Mouse (Mus musculus) small intestine, adult 2 months (tissue): ENCODE results near the gene Hnrnpab. TPM values are rescaled to one million over a fixed set of nuclear protein-coding genes. Genes with fewer than 3 reads are reported as not detected.

Source experiments
- H3K27ac ChIP-seq: fragments of 200-500 bp; 2 replicates; pipeline ENCODE4 v1.5.1; 2012; ENCODE audit warnings: low read depth, low read length, control low read depth, inconsistent platforms; ENCODE audit not compliant: insufficient read depth
- H3K27me3 ChIP-seq: fragments of 200-500 bp; 2 replicates; pipeline ENCODE4 v1.6.1; 2012; ENCODE audit warnings: mild to moderate bottlenecking, moderate library complexity, low read length, inconsistent platforms; ENCODE audit not compliant: control insufficient read depth, insufficient read depth
- H3K36me3 ChIP-seq: fragments of 200-500 bp; 2 replicates; pipeline ENCODE4 v1.6.1; 2012; ENCODE audit warnings: mild to moderate bottlenecking, low read length, control low read depth, inconsistent platforms; ENCODE audit not compliant: control insufficient read depth, insufficient read depth
- H3K4me1 ChIP-seq: fragments of 200-500 bp; 2 replicates; pipeline ENCODE4 v1.6.1; 2012; ENCODE audit warnings: low read length, inconsistent platforms, mixed read lengths; ENCODE audit not compliant: control insufficient read depth, insufficient read depth, insufficient read length
- H3K4me3 ChIP-seq: fragments of 200-500 bp; 2 replicates; pipeline ENCODE4 v1.5.1; 2012; ENCODE audit warnings: low read depth, mild to moderate bottlenecking, control low read depth, inconsistent platforms, low read length, moderate library complexity
- CTCF ChIP-seq: fragments of 200-500 bp; IDR thresholded peaks from 2 replicates; pipeline ENCODE4 v1.5.1; 2012; ENCODE audit warnings: low read depth, mild to moderate bottlenecking, control low read depth, inconsistent platforms, low read length, moderate library complexity, mixed read lengths; ENCODE audit not compliant: insufficient replicate concordance, insufficient read length; ENCODE audit errors: extremely low read depth
- POLR2A ChIP-seq: fragments of 200-500 bp; IDR thresholded peaks from 2 replicates; pipeline ENCODE4 v1.6.1; 2012; ENCODE audit warnings: low read depth, mild to moderate bottlenecking, control low read depth, inconsistent platforms, low read length, moderate library complexity
- WGBS: fragments of 180-500 bp; shearing (Covaris S2); methylation state at CpG from one replicate; pipeline ENCODE4 v1.1.7; 2018; 5-methylcytosine and 5-hydroxymethylcytosine counted together
- polyA plus RNA-seq: library from polyadenylated mRNA; depleted of rRNA; stranded (reverse); fragments of >200 nt; gene quantifications from 2 replicates; pipeline ENCODE4 v1.2.3, GENCODE M21; 2012

Gene Hnrnpab
- polyA plus RNA-seq, 1 experiment = 428 TPM

DNA sequence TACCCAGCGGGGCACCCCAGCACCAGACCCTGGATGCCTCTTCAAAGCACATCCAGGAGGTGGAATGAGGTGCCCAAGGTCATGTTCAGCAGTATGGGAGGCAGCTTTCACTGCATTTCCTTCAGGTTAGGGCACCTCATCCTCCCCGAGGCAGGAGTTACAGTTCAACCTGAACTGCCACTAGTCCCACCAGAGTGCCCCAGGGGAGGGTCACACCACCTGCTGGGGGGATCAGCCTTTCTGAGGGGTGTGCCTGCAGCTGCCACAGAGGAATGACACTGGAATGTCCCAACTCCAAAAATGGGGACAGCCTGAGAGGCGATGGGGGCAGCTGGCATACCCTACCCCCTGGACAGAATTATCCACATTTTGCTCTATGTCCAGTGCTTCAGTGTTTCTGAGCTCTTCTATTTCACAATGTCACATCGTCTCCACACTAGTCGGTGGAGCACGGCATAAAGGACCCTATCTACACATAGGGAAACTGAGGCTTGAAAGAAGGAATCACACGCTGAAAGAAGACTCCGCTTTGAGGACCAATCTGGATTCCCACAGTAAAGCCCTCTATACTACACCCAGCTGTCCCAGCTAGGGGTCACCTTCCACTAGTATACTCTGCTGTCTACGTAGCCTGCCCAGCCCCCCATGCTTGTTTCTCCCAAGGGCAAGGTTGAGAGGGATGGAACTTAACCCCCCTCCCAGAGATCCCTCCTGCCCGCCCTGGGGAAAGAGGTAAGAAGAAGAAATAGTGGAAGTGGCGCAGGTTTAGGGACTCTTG, 42.7 kb upstream of the Hnrnpab start:
- TF ChIP-seq CTCF = no peak
- 0 out of 2 replicates have a peak, but pooled peaks have one; percentile 11 for TF ChIP-seq POLR2A
- Histone ChIP-seq H3K27me3 (no peaks in the 10 kb centered on the region), H3K36me3 (peaks cover 2% of the 10 kb centered on the region; the same call in 1 of the 2 replicates), H3K4me1 (peaks cover 13% of the 10 kb centered on the region), H3K4me3 (peak overlapping the region; percentile 93), H3K27ac (no peak overlapping the region)
- 65% methylated on average over 11 of the region's 11 CpGs for WGBS

DNA sequence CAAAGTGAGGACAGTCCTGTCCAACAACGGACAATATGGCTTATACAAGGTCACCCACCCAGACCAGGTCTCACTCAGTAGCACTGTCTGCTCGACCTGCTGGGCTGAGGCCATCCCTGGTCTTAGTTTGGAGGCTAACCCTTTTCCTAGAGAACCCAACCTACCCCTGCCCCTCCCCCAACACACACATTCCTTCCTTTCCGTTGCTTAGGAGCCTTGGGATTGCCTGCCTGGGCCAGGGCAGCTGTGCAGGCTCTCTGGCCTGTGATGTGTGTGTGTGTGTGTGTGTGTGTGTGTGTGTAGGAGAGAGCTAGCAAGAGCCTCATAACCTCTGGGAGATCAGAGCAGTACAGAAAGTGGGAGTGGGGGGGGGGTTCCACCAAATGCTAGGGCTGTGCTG, 41.9 kb upstream of the Hnrnpab start:
- Histone ChIP-seq H3K36me3 (peaks cover 2% of the 10 kb centered on the region; the same call in 1 of the 2 replicates), H3K4me1 (peaks cover 15% of the 10 kb centered on the region), H3K27ac (no peak overlapping the region), H3K27me3 (no peaks in the 10 kb centered on the region), H3K4me3 (no peak overlapping the region)
- TF ChIP-seq POLR2A (no peak), CTCF (no peak)
- 65% methylated on average over 3 of the region's 3 CpGs for WGBS

DNA sequence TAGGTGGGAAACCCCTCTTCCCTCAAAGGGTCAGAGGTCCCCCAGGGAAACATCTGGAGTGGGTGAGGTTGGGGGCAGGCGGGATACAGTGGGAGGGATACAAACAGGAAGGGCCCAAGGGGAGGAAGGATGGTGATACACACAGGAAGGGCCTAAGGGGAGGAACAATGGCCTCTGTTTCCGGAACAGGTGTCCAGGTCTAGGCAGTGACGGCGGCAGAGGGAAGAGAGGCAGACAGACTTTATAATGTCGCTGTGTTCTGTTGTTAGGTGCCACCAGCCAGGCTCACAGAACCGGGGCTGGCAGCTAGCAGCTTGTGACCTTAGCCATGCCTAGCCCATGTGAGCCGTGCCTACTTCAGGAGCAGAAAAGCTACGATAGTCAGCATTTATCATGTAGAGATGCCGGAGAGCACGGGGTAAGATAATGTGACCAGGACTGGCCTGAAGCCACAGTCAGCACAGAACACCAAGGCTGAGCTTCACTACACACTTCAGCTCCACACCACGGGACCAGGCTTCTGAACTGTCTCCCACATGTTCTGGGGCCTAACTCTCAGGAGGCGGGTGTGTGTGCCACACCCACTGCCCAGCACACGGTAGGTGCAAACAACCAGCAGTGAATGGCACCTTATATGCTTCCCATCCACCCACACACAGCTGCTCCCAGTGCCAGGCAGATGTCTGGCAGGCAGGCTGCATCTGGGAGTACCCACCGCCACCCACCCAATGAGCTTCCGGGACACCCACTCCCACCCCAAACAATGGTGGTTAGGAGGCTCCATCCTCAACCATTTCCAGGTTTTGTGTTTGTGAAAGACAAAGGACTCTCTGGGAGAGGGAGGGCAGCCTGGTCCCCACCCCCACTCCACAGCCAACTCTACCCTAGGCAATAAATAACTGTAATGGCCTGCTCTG, 40.4 kb upstream of the Hnrnpab start:
- H3K36me3 ChIP-seq = peaks cover 2% of the 10 kb centered on the region; the same call in 1 of the 2 replicates
- peak overlapping the region; percentile 42 for H3K27ac ChIP-seq
- H3K27me3 ChIP-seq = no peaks in the 10 kb centered on the region
- TF ChIP-seq POLR2A = no peak
- TF ChIP-seq CTCF = no peak
- H3K4me1 ChIP-seq = peaks cover 20% of the 10 kb centered on the region
- WGBS = 53% methylated on average over 15 of the region's 15 CpGs
- 0 out of 2 replicates have a peak overlapping the region, but pooled peaks have one; percentile 2 for H3K4me3 ChIP-seq

DNA sequence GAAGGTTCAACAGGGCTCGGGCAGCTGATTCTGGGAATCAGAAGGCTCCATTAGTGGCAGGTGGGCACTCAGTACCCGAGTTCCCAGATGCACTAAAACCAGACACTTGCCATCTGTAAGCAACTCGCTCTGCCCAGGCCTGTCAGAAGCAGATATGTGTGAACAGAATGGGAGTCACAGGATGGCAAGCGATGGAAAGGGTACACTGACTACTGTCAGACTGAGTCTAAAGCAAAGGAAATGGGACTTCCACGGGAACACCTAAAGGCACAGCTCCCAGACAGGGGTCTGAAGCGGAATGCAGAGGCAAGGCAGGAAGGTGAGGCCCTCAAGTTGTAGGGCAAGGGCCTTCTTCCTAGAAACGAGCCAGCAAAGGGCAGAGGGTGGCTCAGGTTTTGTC, 39.6 kb upstream of the Hnrnpab start:
- Histone ChIP-seq H3K4me3 (no peak overlapping the region), H3K27ac (0 out of 2 replicates have a peak overlapping the region, but pooled peaks have one; percentile 8), H3K27me3 (no peaks in the 10 kb centered on the region), H3K4me1 (peaks cover 23% of the 10 kb centered on the region), H3K36me3 (peaks cover 2% of the 10 kb centered on the region; the same call in 1 of the 2 replicates)
- TF ChIP-seq POLR2A (no peak), CTCF (no peak)
- 89% methylated on average over 7 of the region's 7 CpGs for WGBS

DNA sequence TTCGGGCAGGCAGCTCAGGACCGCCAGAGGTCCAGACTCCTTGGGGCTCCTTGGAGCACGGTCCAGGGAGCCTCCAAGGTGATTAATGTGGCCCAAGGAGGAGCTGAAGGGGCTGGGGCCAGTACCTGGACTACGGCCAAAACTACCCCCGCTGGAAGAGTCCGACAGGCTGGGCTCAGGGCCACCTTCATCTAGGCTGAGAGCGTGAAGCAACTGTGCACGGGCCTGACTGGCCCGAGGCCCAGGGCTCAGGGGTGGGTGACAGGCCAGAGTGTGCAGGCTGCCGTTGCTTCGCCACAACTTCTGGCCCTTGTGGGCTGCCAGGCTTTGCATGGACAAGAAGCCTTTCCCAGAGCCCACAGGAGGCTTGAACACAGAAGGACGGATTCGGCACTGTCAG, 38.6 kb upstream of the Hnrnpab start:
- no peak overlapping the region for H3K27ac ChIP-seq
- TF ChIP-seq CTCF = no peak
- TF ChIP-seq POLR2A = no peak
- no peak overlapping the region for H3K4me3 ChIP-seq
- H3K4me1 ChIP-seq = peaks cover 30% of the 10 kb centered on the region
- peaks cover 2% of the 10 kb centered on the region; the same call in 1 of the 2 replicates for H3K36me3 ChIP-seq
- 87% methylated on average over 13 of the region's 13 CpGs for WGBS
- H3K27me3 ChIP-seq = no peaks in the 10 kb centered on the region

DNA sequence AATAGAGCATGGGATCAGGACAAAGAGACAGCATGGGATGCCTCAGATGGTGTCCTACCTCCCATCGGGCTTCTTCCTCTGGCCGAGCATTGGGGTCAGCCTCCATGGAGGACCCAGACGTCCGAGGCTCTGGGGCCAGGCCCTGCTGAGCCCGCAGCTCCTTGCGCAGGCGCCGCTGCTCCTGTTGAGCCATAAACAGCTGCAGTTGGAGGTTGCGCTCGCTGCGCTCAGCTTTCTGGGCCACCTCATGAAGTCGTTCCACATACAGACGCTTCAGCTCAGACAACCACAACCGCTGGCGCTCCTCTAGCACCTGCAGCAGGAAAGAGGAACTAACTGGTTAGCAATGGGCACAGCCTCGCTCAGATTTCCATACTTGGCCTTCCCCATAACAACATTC, 37.6 kb upstream of the Hnrnpab start:
- TF ChIP-seq CTCF = no peak
- TF ChIP-seq POLR2A = no peak
- peaks cover 27% of the 10 kb centered on the region for H3K4me1 ChIP-seq
- 0 out of 2 replicates have a peak overlapping the region, but pooled peaks have one; percentile 10 for H3K27ac ChIP-seq
- 83% methylated on average over 16 of the region's 16 CpGs for WGBS
- peaks cover 2% of the 10 kb centered on the region; the same call in 1 of the 2 replicates for H3K36me3 ChIP-seq
- H3K4me3 ChIP-seq = no peak overlapping the region
- no peaks in the 10 kb centered on the region for H3K27me3 ChIP-seq
